Mouse (Mus musculus) megakaryocyte, adult 5-6 weeks (primary cell): Measurements from ENCODE around the gene Gm14305. TPM values are rescaled to one million over a fixed set of nuclear protein-coding genes. Genes with fewer than 3 reads are reported as not detected.
"Not testable (repeated sequence)": the region's sequence is repeated elsewhere in the genome, so short reads cannot be mapped to it uniquely, and the experiment has no call there.

Source experiments
- ATAC-seq: 2 replicates; pipeline ENCODE4 v1.8.0; 2016; ENCODE audit warnings: mild to moderate bottlenecking, inconsistent platforms; ENCODE audit not compliant: poor library complexity, severe bottlenecking
- total RNA-seq, 2 experiments: library from RNA; stranded (forward) in 1 of 2; stranded (reverse) in 1 of 2; fragments of 153-499, 151-499 nt in 1 of 2; fragments of 221-1000, 200-1000 nt in 1 of 2; gene quantifications; 2 replicates each; pipeline versions ENCODE4 v1.2.3 to v1.2.4; 2015 to 2017

Gene Gm14305
- total RNA-seq (2015): 11.9 and 12.2 TPM in 2 replicates
- total RNA-seq (2017): 4.8 and 5.3 TPM in 2 replicates

DNA sequence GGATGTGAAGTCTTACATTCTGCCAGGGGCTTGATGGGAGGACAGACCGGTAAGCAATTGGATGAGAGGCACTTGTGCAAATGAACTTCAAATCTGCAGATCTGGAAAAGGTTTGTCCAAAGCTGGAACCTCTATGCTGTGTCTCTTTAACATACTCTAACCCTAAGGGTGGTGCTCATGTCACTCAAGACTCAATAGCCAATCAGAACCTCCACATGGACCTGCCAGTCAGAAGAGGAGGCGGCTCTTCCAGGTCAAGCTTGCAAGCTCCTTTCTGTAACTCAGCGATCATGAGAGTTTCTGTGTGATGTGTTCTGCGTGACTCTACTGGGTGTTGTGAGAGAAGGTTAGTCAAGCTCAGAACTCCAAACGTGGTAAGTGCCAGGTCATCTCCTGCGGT, at the start of gene Gm14305:
Gm14305 (plus strand) TSS at position 278 of the 400 bp plus-strand sequence.
- ATAC-seq: not testable (repeated sequence)

DNA sequence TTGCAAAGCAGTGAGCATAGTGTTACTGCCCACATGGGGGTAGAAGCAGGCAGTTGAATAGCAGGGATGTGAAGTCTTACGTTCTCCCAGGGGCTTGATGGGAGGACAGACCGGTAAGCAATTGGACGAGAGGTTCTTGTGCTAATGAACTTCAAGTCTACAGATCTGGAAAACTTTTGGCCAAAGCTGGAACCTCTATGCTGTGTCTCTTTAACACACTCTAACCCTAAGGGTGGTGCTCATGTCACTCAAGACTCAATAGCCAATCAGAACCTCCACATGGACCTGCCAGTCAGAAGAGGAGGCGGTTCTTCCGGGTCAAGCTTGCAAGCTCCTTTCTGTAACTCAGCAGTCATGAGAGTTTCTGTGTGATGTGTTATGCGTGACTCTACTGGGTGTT, 37.9 kb upstream of the Gm14305 start, which contains the start of gene Zfp973:
Zfp973 (plus strand) TSS at position 301 of the 400 bp plus-strand sequence.
- not testable (repeated sequence) for ATAC-seq

Other genes starting within 250 kb of the Gm14305 start
- gene Gm14434, start 221.5 kb upstream of the Gm14305 start, total RNA-seq (2015): not detected in 2 replicates
- 9.0 and 19.8 TPM in 2 replicates for gene Gm14434, start 221.5 kb upstream of the Gm14305 start, total RNA-seq (2017)
- gene Zfp967, start 187.3 kb upstream of the Gm14305 start, total RNA-seq (2015): 0.98 TPM in 1 of 2 replicates, not detected in the other
- not detected in 2 replicates for gene Zfp967, start 187.3 kb upstream of the Gm14305 start, total RNA-seq (2017)
- 3.4 and 10.3 TPM in 2 replicates for gene Gm14308, start 72.0 kb upstream of the Gm14305 start, total RNA-seq (2015)
- 2.1 and 3.8 TPM in 2 replicates for gene Gm14308, start 72.0 kb upstream of the Gm14305 start, total RNA-seq (2017)
- 10.7 and 13.5 TPM in 2 replicates for gene Zfp973, start 37.8 kb upstream of the Gm14305 start, total RNA-seq (2015)
- 5.5 and 11.0 TPM in 2 replicates for gene Zfp973, start 37.8 kb upstream of the Gm14305 start, total RNA-seq (2017)
- 11.4 and 14.5 TPM in 2 replicates for gene Gm14295, start 90.3 kb downstream of the Gm14305 start, total RNA-seq (2015)
- gene Gm14295, start 90.3 kb downstream of the Gm14305 start, total RNA-seq (2017): 7.1 and 7.2 TPM in 2 replicates
- gene Gm14408, start 122.8 kb downstream of the Gm14305 start, total RNA-seq (2015): not detected in 2 replicates
- not detected in 2 replicates for gene Gm14408, start 122.8 kb downstream of the Gm14305 start, total RNA-seq (2017)
- 2.8 and 3.2 TPM in 2 replicates for gene Gm14296, start 219.5 kb downstream of the Gm14305 start, total RNA-seq (2015)
- gene Gm14296, start 219.5 kb downstream of the Gm14305 start, total RNA-seq (2017): 3.3 and 3.7 TPM in 2 replicates